Mouse (Mus musculus) kidney, adult 2 months (tissue): ENCODE measurements at regions not wholly inside any gene's neighbourhood (a gene's known extent, or its start where the extent isn't known, plus 50 kb on each side); places are given as distances from the start of the nearest gene placed in this dataset.

Experiments used
- CTCF ChIP-seq: fragments of 200-500 bp; conservative IDR thresholded peaks from 2 replicates; pipeline ENCODE4 v1.5.1; 2011; ENCODE audit warnings: low read depth, mild to moderate bottlenecking, control low read depth, low read length, moderate library complexity, mixed read lengths; ENCODE audit not compliant: insufficient read depth, insufficient read length
- POLR2A ChIP-seq: fragments of 200-500 bp; IDR thresholded peaks from one replicate; pipeline ENCODE4 v1.6.1; 2011; ENCODE audit warnings: low read depth, low read length, control low read depth

DNA sequence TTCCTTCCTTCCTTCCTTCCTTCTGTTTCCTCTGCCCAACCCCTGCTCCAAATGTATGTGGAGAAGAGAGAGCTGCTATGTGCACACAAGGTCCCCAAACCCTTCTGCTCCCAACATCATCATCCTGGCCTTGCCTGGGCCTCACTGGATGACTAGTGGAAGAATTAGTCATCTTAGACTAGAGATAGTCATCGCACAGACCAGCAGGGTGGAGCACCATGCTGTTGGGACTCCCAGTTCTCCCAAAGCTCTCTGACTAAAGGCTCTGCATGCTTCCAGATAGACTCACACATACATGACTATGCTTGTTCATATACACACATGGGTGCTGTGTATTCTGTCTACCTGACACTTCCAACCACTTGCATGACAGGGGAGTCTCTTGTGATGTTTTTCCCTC lies 77.2 kb upstream of the Pax2 start:
- TF ChIP-seq POLR2A (no peak), CTCF (no peak)
